Mouse (Mus musculus) heart, embryonic 12.5 days (tissue): ENCODE data around the gene Rasgrf1. TPM values are rescaled to one million over a fixed set of nuclear protein-coding genes. Genes with fewer than 3 reads are reported as not detected.

Source experiments
- ATAC-seq: fragments of 200-750 bp; cut with Nextera tagmentation; 2 replicates; pipeline ENCODE4 v1.8.0; 2017; ENCODE audit warnings: moderate TSS enrichment, moderate library complexity; ENCODE audit not compliant: insufficient number of reproducible peaks, low FRiP score
- H3K27ac ChIP-seq: fragments of 300-500 bp; sonication (generic); 2 replicates; pipeline ENCODE4 v1.5.1; 2016; ENCODE audit warnings: mild to moderate bottlenecking, moderate library complexity; ENCODE audit not compliant: poor library complexity, severe bottlenecking
- H3K27me3 ChIP-seq: fragments of 300-500 bp; sonication (generic); replicated peaks from 2 replicates; pipeline ENCODE4 v1.6.1; 2016; ENCODE audit warnings: mild to moderate bottlenecking, moderate library complexity
- H3K36me3 ChIP-seq: fragments of 300-500 bp; sonication (generic); 2 replicates; pipeline ENCODE4 v1.6.1; 2016; ENCODE audit warnings: mild to moderate bottlenecking, moderate library complexity
- H3K4me1 ChIP-seq: fragments of 300-500 bp; sonication (generic); replicated peaks from 2 replicates; pipeline ENCODE4 v1.6.1; 2016; ENCODE audit warnings: mild to moderate bottlenecking
- H3K4me2 ChIP-seq: fragments of 300-500 bp; sonication (generic); 2 replicates; pipeline ENCODE4 v1.6.1; 2016; ENCODE audit warnings: mild to moderate bottlenecking, moderate library complexity
- H3K4me3 ChIP-seq: fragments of 300-500 bp; sonication (generic); 2 replicates; pipeline ENCODE4 v1.5.1; 2016; ENCODE audit warnings: mild to moderate bottlenecking
- H3K9ac ChIP-seq: fragments of 300-500 bp; sonication (generic); 2 replicates; pipeline ENCODE4 v1.6.1; 2016; ENCODE audit warnings: mild to moderate bottlenecking, moderate library complexity
- H3K9me3 ChIP-seq: fragments of 300-500 bp; sonication (generic); replicated peaks from 2 replicates; pipeline ENCODE4 v1.6.1; 2016; ENCODE audit warnings: mild to moderate bottlenecking, moderate library complexity
- WGBS: fragments of 180-500 bp; shearing (Covaris S2); methylation state at CpG from one replicate; pipeline ENCODE4 v1.1.7; 2016; 5-methylcytosine and 5-hydroxymethylcytosine counted together
- polyA plus RNA-seq: library from polyadenylated mRNA; unstranded; fragments of >200 nt; fragmentation: Nextera tagmentation; extraction: Ambion mirVana; gene quantifications from 2 replicates; pipeline ENCODE4 v1.2.1, GENCODE M21; 2016

Rasgrf1 gene
- polyA plus RNA-seq, 1 experiment from 2014 or later: 0.06 TPM

GRCm38 (mm10) chr9:89879574-89879973, 30.1 kb upstream of the Rasgrf1 start:
- 63% methylated on average over 31 of the region's 31 CpGs for WGBS
- H3K36me3 ChIP-seq: no peaks in the 10 kb centered on the region
- H3K9me3 ChIP-seq: peaks cover 15% of the 10 kb centered on the region
- ATAC-seq: no peak
- no peak overlapping the region for H3K9ac ChIP-seq
- peak overlapping the region; percentile 61 for H3K4me2 ChIP-seq
- no peak overlapping the region for H3K27ac ChIP-seq
- peaks cover 50% of the 10 kb centered on the region for H3K27me3 ChIP-seq
- peak overlapping the region; percentile 33 for H3K4me3 ChIP-seq
- H3K4me1 ChIP-seq: no peaks in the 10 kb centered on the region

DNA sequence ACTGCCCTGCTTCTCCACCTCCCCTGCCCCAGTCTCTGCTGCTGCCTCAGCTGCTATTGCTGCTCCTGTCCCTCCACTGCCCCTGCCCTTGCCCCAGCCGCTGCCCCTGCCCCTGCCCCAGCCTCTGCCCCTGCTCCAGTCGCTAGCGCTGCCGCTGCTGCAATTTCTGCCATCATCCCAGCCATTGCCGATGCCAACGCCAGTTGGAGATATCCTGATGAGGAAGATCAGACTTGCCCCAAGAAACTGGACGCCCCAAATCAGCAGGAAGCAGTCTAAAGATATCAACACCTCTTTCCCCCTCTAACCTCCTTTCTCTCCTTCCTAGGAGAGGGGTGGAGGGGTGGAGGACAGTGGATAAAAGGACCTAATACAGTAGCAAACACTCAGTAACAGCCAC, 28.2 kb upstream of the Rasgrf1 start:
- Histone ChIP-seq H3K27me3 (peaks cover 54% of the 10 kb centered on the region), H3K4me2 (no peak overlapping the region), H3K36me3 (no peaks in the 10 kb centered on the region), H3K9ac (no peak overlapping the region), H3K4me1 (no peaks in the 10 kb centered on the region), H3K4me3 (no peak overlapping the region), H3K9me3 (peaks cover 18% of the 10 kb centered on the region), H3K27ac (no peak overlapping the region)
- ATAC-seq: no peak
- WGBS: 45% methylated on average over 7 of the region's 7 CpGs

GRCm38 (mm10) chr9:89882583-89882982, 27.1 kb upstream of the Rasgrf1 start:
- H3K4me3 ChIP-seq: no peak overlapping the region
- 51% methylated on average over 7 of the region's 7 CpGs for WGBS
- no peak for ATAC-seq
- H3K9me3 ChIP-seq: peaks cover 18% of the 10 kb centered on the region
- no peak overlapping the region for H3K4me2 ChIP-seq
- peaks cover 50% of the 10 kb centered on the region for H3K27me3 ChIP-seq
- no peaks in the 10 kb centered on the region for H3K36me3 ChIP-seq
- no peak overlapping the region for H3K9ac ChIP-seq
- no peak overlapping the region for H3K27ac ChIP-seq
- no peaks in the 10 kb centered on the region for H3K4me1 ChIP-seq

GRCm38 (mm10) chr9:89885701-89886218, 23.9 kb upstream of the Rasgrf1 start:
- no peaks in the 10 kb centered on the region for H3K4me1 ChIP-seq
- WGBS: 33% methylated on average over 7 of the region's 7 CpGs
- no peak for ATAC-seq

DNA sequence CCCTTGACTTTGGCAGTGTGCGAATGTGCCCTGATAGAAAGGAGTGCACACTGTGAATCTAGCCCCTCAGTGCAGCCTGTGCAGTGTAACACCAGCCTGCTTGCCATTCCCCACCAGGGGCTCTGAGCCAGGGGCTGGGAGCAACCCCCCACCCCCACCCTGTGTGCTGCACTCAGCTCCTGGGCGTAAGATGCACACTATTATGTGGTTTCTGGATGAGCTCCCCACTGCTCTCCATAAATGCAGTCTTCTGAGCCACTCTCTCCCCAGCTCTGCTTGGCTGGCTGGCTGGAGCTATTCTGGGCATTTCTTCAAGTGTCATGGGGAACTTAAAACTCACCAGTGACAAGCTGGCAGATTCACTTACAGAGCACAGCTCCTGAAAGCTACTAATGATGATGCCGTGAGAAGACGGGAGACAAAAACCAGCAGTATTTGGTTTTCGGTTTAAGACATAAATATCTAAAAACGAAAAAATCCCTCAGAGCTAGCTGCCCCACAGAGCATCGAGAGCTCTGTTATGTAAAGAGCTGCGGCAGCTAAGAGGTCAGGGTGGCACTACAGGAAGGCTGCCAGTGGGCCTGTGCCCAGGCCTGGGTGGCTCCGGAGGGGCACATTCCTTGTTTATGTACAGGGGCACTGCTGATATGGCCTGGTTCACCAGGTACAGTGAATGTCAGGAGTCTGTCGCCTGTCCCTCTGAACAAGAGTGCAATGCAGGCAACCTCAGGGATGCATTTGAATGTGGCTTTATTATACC, 18.0 kb upstream of the Rasgrf1 start:
- Histone ChIP-seq H3K36me3 (no peaks in the 10 kb centered on the region), H3K4me2 (no peak overlapping the region), H3K9me3 (no peaks in the 10 kb centered on the region), H3K27me3 (peaks cover 5% of the 10 kb centered on the region), H3K4me1 (peaks cover 7% of the 10 kb centered on the region), H3K9ac (no peak overlapping the region), H3K27ac (no peak overlapping the region), H3K4me3 (no peak overlapping the region)
- ATAC-seq: no peak
- WGBS: 53% methylated on average over 10 of the region's 10 CpGs

More at GRCm38 (mm10) chr9:89885701-89886218, 23.9 kb upstream of the Rasgrf1 start:
- H3K27me3 ChIP-seq: peaks cover 42% of the 10 kb centered on the region
- no peak overlapping the region for H3K9ac ChIP-seq
- 0 out of 2 replicates have a peak, but pooled peaks cover 6% of the 10 kb centered on the region for H3K9me3 ChIP-seq
- H3K27ac ChIP-seq: no peak overlapping the region
- no peak overlapping the region for H3K4me2 ChIP-seq
- H3K4me3 ChIP-seq: no peak overlapping the region
- no peaks in the 10 kb centered on the region for H3K36me3 ChIP-seq

DNA sequence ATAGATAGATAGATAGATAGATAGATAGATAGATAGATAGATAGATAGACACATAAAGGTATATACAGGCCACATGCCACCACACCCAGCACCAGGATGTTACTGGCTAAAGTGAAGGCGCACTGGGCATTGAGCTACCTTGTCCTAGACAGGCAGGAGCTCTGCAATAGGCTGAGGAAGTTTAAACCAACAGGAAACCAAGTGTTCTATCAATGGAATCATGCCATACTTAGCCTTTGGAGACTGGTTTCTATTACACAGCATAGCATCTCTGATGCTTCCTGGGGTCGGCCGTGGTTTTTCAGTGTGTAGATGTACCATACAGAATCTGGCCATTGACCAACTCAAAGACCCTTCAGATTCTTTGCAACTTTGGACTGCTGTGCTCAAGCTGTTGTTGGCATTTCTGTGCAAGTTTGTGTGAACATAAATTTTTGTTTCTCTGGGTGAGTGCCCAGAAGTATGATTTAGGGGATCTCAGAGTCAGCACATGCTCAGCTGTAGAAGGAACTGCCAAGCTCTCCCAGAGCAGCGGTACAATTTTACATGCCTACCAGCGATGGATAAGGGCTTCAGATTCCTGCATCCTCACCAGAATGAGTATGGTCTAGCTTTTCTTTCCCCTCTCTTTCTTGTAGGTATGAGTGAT, 17.0 kb upstream of the Rasgrf1 start:
- WGBS: 85% methylated on average over 5 of the region's 5 CpGs
- H3K9me3 ChIP-seq: no peaks in the 10 kb centered on the region
- no peak overlapping the region for H3K4me2 ChIP-seq
- no peak overlapping the region for H3K27ac ChIP-seq
- H3K9ac ChIP-seq: no peak overlapping the region
- peaks cover 5% of the 10 kb centered on the region for H3K27me3 ChIP-seq
- ATAC-seq: no peak
- peaks cover 7% of the 10 kb centered on the region for H3K4me1 ChIP-seq
- H3K4me3 ChIP-seq: no peak overlapping the region
- no peaks in the 10 kb centered on the region for H3K36me3 ChIP-seq

- Histone ChIP-seq H3K36me3 (no peaks in the 10 kb centered on the region), H3K9ac (no peak overlapping the region), H3K27me3 (peaks cover 12% of the 10 kb centered on the region), H3K27ac (no peak overlapping the region), H3K4me3 (no peak overlapping the region), H3K9me3 (no peaks in the 10 kb centered on the region), H3K4me2 (no peak overlapping the region), H3K4me1 (no peaks in the 10 kb centered on the region)
- WGBS: 35% methylated on average over 14 of the region's 14 CpGs
- no peak for ATAC-seq
Measured at GRCm38 (mm10) chr9:89900111-89900824, 9.4 kb upstream of the Rasgrf1 start.

DNA sequence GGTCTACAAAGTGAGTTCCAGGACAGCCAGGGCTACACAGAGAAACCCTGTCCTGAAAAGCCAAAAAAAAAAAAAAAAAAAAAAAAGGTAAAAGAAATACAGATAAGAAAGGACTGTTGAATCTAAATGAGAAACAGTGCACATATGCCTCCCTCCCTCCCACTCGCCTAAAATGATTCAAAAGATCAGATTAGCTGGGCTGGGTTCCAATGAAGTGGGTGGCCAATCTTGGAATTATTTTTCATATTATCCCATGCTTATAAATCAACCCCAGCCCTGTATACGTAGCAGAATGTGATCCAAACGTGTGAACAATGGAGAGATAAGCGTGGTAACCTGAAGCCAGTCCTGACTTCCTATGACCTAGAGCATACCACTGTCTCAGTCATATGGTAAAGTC, 8.5 kb upstream of the Rasgrf1 start:
- H3K27me3 ChIP-seq: peaks cover 21% of the 10 kb centered on the region
- no peaks in the 10 kb centered on the region for H3K9me3 ChIP-seq
- WGBS: 54% methylated on average over 4 of the region's 4 CpGs
- no peaks in the 10 kb centered on the region for H3K36me3 ChIP-seq
- no peak overlapping the region for H3K9ac ChIP-seq
- H3K4me3 ChIP-seq: no peak overlapping the region
- H3K4me1 ChIP-seq: no peaks in the 10 kb centered on the region
- no peak overlapping the region for H3K27ac ChIP-seq
- ATAC-seq: no peak
- no peak overlapping the region for H3K4me2 ChIP-seq

GRCm38 (mm10) chr9:89902813-89903212, 6.9 kb upstream of the Rasgrf1 start:
- WGBS: 31% methylated on average over 2 of the region's 2 CpGs
- H3K9ac ChIP-seq: no peak overlapping the region
- H3K4me2 ChIP-seq: no peak overlapping the region
- H3K27me3 ChIP-seq: peaks cover 37% of the 10 kb centered on the region
- no peak overlapping the region for H3K27ac ChIP-seq
- no peak for ATAC-seq
- no peaks in the 10 kb centered on the region for H3K36me3 ChIP-seq
- H3K9me3 ChIP-seq: no peaks in the 10 kb centered on the region
- no peak overlapping the region for H3K4me3 ChIP-seq
- H3K4me1 ChIP-seq: no peaks in the 10 kb centered on the region

DNA sequence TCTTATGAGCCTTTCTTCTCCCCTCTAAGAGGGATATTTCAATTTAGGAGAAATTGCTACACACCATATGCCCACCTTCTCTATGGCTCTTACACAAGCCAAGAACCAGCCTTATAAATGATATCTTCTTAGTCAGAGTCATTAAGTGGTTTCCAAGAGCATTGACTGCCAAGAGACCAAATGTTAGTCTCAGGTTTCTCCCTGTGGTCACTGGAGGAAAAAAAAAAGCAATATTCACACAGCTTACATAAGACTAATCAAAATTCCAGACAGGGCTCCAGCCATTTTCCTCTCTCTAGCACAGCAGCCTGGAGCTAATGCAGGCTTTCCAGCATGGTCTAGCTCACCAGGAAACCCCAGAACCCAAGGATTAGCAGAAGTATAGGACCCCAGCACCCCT, 3.1 kb upstream of the Rasgrf1 start:
- Histone ChIP-seq H3K9ac (no peak overlapping the region), H3K4me3 (no peak overlapping the region), H3K27ac (no peak overlapping the region), H3K4me1 (peaks cover 28% of the 10 kb centered on the region), H3K27me3 (peaks cover 67% of the 10 kb centered on the region), H3K9me3 (no peaks in the 10 kb centered on the region), H3K36me3 (no peaks in the 10 kb centered on the region), H3K4me2 (no peak overlapping the region)
- no peak for ATAC-seq

GRCm38 (mm10) chr9:89907941-89908340, 1.8 kb upstream of the Rasgrf1 start:
- H3K4me3 ChIP-seq: no peak overlapping the region
- H3K4me1 ChIP-seq: peaks cover 28% of the 10 kb centered on the region
- no peak overlapping the region for H3K4me2 ChIP-seq
- H3K9ac ChIP-seq: no peak overlapping the region
- H3K27me3 ChIP-seq: peaks cover 74% of the 10 kb centered on the region
- ATAC-seq: no peak
- H3K27ac ChIP-seq: no peak overlapping the region
- no peaks in the 10 kb centered on the region for H3K9me3 ChIP-seq
- no peaks in the 10 kb centered on the region for H3K36me3 ChIP-seq
